Mouse (Mus musculus) brain, embryonic 14.5 days (tissue): ENCODE data around the gene Dstn. TPM values are rescaled to one million over a fixed set of nuclear protein-coding genes. Genes with fewer than 3 reads are reported as not detected.

Source experiments
- DNase-seq: peaks from one replicate; pipeline ENCODE4 v3.0.0-alpha.2; 2011; ENCODE audit warnings: low read depth
- CTCF ChIP-seq: fragments of 200-500 bp; IDR thresholded peaks from 2 replicates; pipeline ENCODE4 v1.5.1; 2012; ENCODE audit warnings: inconsistent platforms, mild to moderate bottlenecking, moderate library complexity, borderline replicate concordance; ENCODE audit not compliant: insufficient read depth, insufficient read length; ENCODE audit errors: extremely low read depth
- POLR2A ChIP-seq: fragments of 200-500 bp; IDR thresholded peaks from 2 replicates; pipeline ENCODE4 v1.6.1; 2012; ENCODE audit warnings: mild to moderate bottlenecking, inconsistent platforms, borderline replicate concordance; ENCODE audit not compliant: poor library complexity, insufficient read depth, insufficient read length, severe bottlenecking; ENCODE audit errors: extremely low read depth
- polyA plus RNA-seq: library from polyadenylated mRNA; depleted of rRNA; stranded (reverse); fragments of >200 nt; gene quantifications from 2 replicates; pipeline ENCODE4 v1.2.3, GENCODE M21; 2012

The Dstn gene
- polyA plus RNA-seq, 1 experiment: 159 TPM

GRCm38 (mm10) chr2:143946399-143946798 is 31.3 kb downstream of the Dstn start:
- TF ChIP-seq CTCF: no peak
- no peak for TF ChIP-seq POLR2A
- no peak for DNase-seq

- TF ChIP-seq POLR2A (no peak), CTCF (no peak)
- DNase-seq: no peak
Measured at GRCm38 (mm10) chr2:143947981-143948380, 32.9 kb downstream of the Dstn start.

- TF ChIP-seq CTCF (no peak), POLR2A (no peak)
- no peak for DNase-seq
Measured at GRCm38 (mm10) chr2:143948416-143948815, 33.3 kb downstream of the Dstn start.

GRCm38 (mm10) chr2:143949217-143949616 is 34.1 kb downstream of the Dstn start:
- DNase-seq: no peak
- no peak for TF ChIP-seq CTCF
- TF ChIP-seq POLR2A: no peak

- TF ChIP-seq CTCF (no peak), POLR2A (no peak)
- no peak for DNase-seq
Measured at GRCm38 (mm10) chr2:143950290-143951027, 35.3 kb downstream of the Dstn start.

- no peak for DNase-seq
- no peak for TF ChIP-seq CTCF
- no peak for TF ChIP-seq POLR2A
Measured at GRCm38 (mm10) chr2:143951028-143951420, 35.9 kb downstream of the Dstn start.

- no peak for DNase-seq
- no peak for TF ChIP-seq POLR2A
- no peak for TF ChIP-seq CTCF
Measured at GRCm38 (mm10) chr2:143951546-143952315, 36.6 kb downstream of the Dstn start.

GRCm38 (mm10) chr2:143953944-143954343 is 38.8 kb downstream of the Dstn start:
- TF ChIP-seq CTCF: no peak
- TF ChIP-seq POLR2A: no peak
- DNase-seq: no peak

GRCm38 (mm10) chr2:143955004-143955403 is 39.9 kb downstream of the Dstn start:
- no peak for DNase-seq
- no peak for TF ChIP-seq CTCF
- TF ChIP-seq POLR2A: no peak

- TF ChIP-seq CTCF (no peak), POLR2A (no peak)
- DNase-seq: no peak
Measured at GRCm38 (mm10) chr2:143955746-143956145, 40.6 kb downstream of the Dstn start.

GRCm38 (mm10) chr2:143962192-143962591 is 47.1 kb downstream of the Dstn start:
- DNase-seq: no peak

More at GRCm38 (mm10) chr2:143962192-143962591, 47.1 kb downstream of the Dstn start:
- TF ChIP-seq POLR2A (no peak), CTCF (no peak)
